Mouse (Mus musculus): Measurements from ENCODE around the gene Gm13288. TPM values are rescaled to one million over a fixed set of nuclear protein-coding genes. Genes with fewer than 3 reads are reported as not detected.

The Gm13288 gene
- 0.19 TPM for polyA plus RNA-seq (2017; shearing (Covaris generic))

DNA sequence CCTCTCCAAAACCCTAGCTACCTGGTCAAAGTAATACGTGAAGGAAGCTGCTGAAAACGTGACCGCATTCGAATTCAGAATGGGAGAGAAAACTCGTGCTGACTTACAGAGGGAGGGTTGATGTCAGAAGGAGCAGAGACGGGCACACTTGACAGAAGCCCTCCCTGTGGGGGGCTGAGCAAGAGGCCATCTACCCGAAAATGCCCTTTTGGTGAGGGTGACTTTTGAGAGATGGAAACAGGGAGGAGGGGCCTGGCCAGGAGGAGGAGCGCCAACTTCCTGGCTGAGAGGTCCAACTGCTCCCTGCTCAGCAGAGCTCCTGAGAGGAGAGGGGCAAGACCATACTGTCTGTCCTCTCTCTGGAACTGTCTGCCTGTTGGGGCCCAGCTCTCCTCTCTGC lies at the start of gene Gm13288:
TSS of gene Gm13288 (plus strand) at position 301 of the 400 bp plus-strand sequence.

GRCm38 (mm10) chr4:88759610-88760268 lies 45.6 kb upstream of the Gm13288 start, which contains the start of gene Gm13283:
Gm13283 (plus strand) TSS chr4:88760119.

DNA sequence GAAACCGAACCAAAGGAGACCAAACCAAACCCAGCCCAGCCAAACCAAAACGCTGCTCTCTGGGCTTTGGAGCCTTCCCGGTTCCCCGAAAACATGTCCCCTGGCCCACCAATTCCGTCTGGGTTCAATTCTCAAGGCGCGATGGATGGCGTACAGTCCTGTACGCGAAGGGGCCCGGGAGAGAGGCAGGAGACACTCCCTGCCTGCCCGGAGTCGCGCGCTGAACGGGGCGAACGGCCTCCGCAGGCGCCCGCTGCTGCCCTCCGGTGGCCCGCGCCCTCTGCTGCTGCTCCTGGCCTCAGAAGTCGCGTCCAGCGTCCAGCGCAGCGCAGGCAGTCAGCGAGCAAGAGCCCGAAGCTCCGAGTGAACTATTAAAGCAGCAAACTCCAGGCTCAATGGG lies 31.8 kb upstream of the Gm13288 start, which contains the start of gene Gm13290:
TSS of gene Gm13290 (plus strand) at position 301 of the 400 bp plus-strand sequence.

DNA sequence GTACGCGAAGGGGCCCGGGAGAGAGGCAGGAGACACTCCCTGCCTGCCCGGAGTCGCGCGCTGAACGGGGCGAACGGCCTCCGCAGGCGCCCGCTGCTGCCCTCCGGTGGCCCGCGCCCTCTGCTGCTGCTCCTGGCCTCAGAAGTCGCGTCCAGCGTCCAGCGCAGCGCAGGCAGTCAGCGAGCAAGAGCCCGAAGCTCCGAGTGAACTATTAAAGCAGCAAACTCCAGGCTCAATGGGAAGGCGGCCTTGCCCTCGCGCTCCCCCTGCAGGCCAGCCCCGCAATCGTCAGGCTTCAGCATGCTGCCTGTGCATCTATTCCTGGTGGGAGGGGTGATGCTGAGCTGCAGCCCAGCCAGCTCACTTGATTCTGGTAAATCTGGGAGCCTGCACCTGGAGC lies 28.7 kb upstream of the Gm13288 start, which contains the start of gene Gm13289:
TSS of gene Gm13289 (plus strand) at position 301 of the 400 bp plus-strand sequence.

DNA sequence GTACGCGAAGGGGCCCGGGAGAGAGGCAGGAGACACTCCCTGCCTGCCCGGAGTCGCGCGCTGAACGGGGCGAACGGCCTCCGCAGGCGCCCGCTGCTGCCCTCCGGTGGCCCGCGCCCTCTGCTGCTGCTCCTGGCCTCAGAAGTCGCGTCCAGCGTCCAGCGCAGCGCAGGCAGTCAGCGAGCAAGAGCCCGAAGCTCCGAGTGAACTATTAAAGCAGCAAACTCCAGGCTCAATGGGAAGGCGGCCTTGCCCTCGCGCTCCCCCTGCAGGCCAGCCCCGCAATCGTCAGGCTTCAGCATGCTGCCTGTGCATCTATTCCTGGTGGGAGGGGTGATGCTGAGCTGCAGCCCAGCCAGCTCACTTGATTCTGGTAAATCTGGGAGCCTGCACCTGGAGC lies 25.8 kb upstream of the Gm13288 start, which contains the start of gene Gm13272:
TSS of gene Gm13272 (plus strand) at position 301 of the 400 bp plus-strand sequence.

GRCm38 (mm10) chr4:88781831-88782230 lies 23.5 kb upstream of the Gm13288 start, which contains the start of gene Ifnz:
Ifnz (plus strand) TSS chr4:88782131.

DNA sequence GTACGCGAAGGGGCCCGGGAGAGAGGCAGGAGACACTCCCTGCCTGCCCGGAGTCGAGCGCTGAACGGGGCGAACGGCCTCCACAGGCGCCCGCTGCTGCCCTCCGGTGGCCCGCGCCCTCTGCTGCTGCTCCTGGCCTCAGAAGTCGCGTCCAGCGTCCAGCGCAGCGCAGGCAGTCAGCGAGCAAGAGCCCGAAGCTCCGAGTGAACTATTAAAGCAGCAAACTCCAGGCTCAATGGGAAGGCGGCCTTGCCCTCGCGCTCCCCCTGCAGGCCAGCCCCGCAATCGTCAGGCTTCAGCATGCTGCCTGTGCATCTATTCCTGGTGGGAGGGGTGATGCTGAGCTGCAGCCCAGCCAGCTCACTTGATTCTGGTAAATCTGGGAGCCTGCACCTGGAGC lies 19.9 kb upstream of the Gm13288 start, which contains the start of gene Gm13276:
TSS of gene Gm13276 (plus strand) at position 301 of the 400 bp plus-strand sequence.

DNA sequence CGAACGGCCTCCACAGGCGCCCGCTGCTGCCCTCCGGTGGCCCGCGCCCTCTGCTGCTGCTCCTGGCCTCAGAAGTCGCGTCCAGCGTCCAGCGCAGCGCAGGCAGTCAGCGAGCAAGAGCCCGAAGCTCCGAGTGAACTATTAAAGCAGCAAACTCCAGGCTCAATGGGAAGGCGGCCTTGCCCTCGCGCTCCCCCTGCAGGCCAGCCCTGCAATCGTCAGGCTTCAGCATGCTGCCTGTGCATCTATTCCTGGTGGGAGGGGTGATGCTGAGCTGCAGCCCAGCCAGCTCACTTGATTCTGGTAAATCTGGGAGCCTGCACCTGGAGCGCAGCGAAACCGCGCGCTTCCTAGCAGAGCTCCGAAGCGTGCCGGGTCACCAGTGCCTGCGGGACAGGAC lies 16.9 kb upstream of the Gm13288 start, which contains the start of gene Gm13277:
TSS of gene Gm13277 (plus strand) at position 231 of the 400 bp plus-strand sequence.

GRCm38 (mm10) chr4:88791250-88791649 lies 14.1 kb upstream of the Gm13288 start, which contains the start of gene Gm13278:
Gm13278 (plus strand) TSS chr4:88791550.

DNA sequence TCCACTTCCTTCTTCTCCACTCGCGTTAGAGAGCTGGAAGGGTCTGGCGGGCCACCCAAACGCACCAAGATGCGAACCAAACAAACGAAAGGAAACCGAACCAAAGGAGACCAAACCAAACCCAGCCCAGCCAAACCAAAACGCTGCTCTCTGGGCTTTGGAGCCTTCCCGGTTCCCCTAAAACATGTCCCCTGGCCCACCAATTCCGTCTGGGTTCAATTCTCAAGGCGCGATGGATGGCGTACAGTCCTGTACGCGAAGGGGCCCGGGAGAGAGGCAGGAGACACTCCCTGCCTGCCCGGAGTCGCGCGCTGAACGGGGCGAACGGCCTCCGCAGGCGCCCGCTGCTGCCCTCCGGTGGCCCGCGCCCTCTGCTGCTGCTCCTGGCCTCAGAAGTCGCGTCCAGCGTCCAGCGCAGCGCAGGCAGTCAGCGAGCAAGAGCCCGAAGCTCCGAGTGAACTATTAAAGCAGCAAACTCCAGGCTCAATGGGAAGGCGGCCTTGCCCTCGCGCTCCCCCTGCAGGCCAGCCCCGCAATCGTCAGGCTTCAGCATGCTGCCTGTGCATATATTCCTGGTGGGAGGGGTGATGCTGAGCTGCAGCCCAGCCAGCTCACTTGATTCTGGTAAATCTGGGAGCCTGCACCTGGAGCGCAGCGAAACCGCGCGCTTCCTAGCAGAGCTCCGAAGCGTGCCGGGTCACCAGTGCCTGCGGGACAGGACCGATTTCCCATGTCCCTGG lies 11.2 kb upstream of the Gm13288 start, which contains the start of gene Gm13275:
TSS of gene Gm13275 (plus strand) at position 552 of the 740 bp plus-strand sequence.

GRCm38 (mm10) chr4:88797097-88797496 lies 8.2 kb upstream of the Gm13288 start, which contains the start of gene Gm13279:
Gm13279 (plus strand) TSS chr4:88797397.

DNA sequence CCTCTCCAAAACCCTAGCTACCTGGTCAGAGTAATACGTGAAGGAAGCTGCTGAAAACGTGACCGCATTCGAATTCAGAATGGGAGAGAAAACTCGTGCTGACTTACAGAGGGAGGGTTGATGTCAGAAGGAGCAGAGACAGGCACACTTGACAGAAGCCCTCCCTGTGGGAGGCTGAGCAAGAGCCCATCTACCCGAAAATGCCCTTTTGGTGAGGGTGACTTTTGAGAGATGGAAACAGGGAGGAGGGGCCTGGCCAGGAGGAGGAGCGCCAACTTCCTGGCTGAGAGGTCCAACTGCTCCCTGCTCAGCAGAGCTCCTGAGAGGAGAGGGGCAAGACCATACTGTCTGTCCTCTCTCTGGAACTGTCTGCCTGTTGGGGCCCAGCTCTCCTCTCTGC lies 6.0 kb upstream of the Gm13288 start, which contains the start of gene Gm13285:
TSS of gene Gm13285 (plus strand) at position 301 of the 400 bp plus-strand sequence.

DNA sequence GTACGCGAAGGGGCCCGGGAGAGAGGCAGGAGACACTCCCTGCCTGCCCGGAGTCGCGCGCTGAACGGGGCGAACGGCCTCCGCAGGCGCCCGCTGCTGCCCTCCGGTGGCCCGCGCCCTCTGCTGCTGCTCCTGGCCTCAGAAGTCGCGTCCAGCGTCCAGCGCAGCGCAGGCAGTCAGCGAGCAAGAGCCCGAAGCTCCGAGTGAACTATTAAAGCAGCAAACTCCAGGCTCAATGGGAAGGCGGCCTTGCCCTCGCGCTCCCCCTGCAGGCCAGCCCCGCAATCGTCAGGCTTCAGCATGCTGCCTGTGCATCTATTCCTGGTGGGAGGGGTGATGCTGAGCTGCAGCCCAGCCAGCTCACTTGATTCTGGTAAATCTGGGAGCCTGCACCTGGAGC lies 2.4 kb upstream of the Gm13288 start, which contains the start of gene Gm13287:
TSS of gene Gm13287 (plus strand) at position 301 of the 400 bp plus-strand sequence.

GRCm38 (mm10) chr4:88815928-88816327 lies 10.6 kb downstream of the Gm13288 start, which contains the start of gene Ifna7:
Ifna7 (plus strand) TSS chr4:88816228.

GRCm38 (mm10) chr4:88819659-88820058 lies 14.3 kb downstream of the Gm13288 start, which contains the start of gene Ifna11:
Ifna11 (plus strand) TSS chr4:88819959.

DNA sequence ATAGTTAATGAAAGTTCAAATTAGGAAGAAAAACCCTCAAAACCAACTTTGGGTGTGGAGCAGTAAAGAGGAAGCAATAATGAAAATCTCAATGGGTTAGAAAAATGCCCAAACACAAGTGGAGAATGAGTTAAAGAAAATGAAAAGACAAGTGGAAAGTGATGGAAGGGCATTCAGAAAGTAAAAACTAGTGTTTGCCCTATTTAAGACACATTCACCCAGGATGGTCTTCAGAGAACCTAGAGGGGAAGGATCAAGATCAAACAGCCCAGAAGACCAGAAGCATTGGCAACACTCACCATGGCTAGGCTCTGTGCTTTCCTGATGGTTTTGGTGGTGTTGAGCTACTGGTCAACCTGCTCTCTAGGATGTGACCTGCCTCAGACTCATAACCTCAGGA lies 21.8 kb downstream of the Gm13288 start, which contains the start of gene Ifna6:
TSS of gene Ifna6 (plus strand) at position 301 of the 400 bp plus-strand sequence.

GRCm38 (mm10) chr4:88835225-88835624 lies 29.9 kb downstream of the Gm13288 start, which contains the start of gene Ifna5:
Ifna5 (plus strand) TSS chr4:88835525.

DNA sequence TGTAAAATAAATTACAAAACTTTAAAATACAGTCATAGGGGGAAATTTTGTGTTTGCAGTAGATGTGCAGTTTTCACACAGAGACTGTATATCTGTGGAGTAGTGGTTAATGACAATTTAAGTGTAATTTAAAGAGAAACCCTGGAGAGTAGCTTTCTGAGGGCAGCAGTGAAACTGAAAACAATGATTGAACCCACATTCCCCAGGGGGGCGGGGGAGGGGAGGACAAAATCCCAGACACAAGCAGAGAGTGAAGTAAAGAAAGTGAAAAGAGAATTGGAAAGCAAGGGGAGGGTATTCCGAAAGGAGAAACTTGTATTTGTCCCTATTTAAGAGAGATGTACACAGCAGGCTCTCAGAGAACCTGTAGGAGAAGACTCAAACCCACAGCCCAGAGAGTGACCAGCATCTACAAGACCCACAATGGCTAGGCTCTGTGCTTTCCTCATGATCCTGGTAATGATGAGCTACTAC lies 36.1 kb downstream of the Gm13288 start, which contains the start of gene Ifna4:
TSS of gene Ifna4 (plus strand) at position 424 of the 474 bp plus-strand sequence.

GRCm38 (mm10) chr4:88849698-88850097 lies 44.4 kb downstream of the Gm13288 start, which contains the start of gene Ifna1:
Ifna1 (plus strand) TSS chr4:88850087.

